Mouse (Mus musculus) heart, adult 2 months (tissue): Measurements from ENCODE around the gene Slfn2.

Experiments used
- CTCF ChIP-seq: fragments of 200-600 bp; IDR thresholded peaks from 2 replicates; pipeline ENCODE4 v1.8.1; 2022; ENCODE audit warnings: antibody characterized with exemption, mild to moderate bottlenecking, moderate library complexity
- EP300 ChIP-seq: fragments of 200-500 bp; IDR thresholded peaks from 2 replicates; pipeline ENCODE4 v1.6.1; 2011; ENCODE audit warnings: low read depth, low read length, control low read depth; ENCODE audit not compliant: insufficient read depth
- POLR2A ChIP-seq: fragments of 200-500 bp; IDR thresholded peaks from 2 replicates; pipeline ENCODE4 v1.6.1; 2011; ENCODE audit warnings: mild to moderate bottlenecking, low read depth, low read length, control low read depth; ENCODE audit not compliant: insufficient read depth

DNA sequence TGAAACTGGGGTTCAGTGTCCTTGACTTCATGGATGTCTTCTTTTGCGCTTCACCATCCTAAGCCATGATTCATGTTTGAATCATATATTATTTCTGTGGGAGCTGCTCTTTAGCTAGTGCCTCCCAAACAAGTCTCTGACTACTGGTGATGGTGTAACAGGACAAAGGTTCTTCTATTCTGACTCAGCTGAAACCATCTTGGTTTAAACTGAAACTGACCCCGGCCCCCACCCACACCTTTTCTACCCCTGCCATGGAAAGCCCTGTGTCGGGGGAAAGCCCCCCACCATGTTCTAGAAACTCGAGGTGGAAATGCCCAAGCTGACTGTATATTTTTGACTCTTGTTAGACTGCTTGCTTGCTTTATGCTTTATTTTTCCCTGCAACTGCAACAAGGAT is 21.0 kb upstream of the Slfn2 start:
- TF ChIP-seq POLR2A (no peak), CTCF (no peak), EP300 (no peak)
